Mouse (Mus musculus) cerebellum, adult 11-12 months (tissue): ENCODE data around the gene Rab5b.
A peak's percentile ranks its signal among the peaks of the same experiment; 100 is the strongest.
"Not testable (repeated sequence)": the region's sequence is repeated elsewhere in the genome, so short reads cannot be mapped to it uniquely, and the experiment has no call there.

Experiments used
- DNase-seq: peaks from one replicate; pipeline ENCODE4 v3.0.0; 2022

Rab5b gene

GRCm38 (mm10) chr10:128695992-128696807 lies at the start of gene Rab5b:
TSS of gene Rab5b (minus strand) at chr10:128696264.
- peak; percentile 100 for DNase-seq

- no peak for DNase-seq
Measured at GRCm38 (mm10) chr10:128744680-128745601, 48.9 kb upstream of the Rab5b start, which contains the start of gene Dgka. TSS of gene Dgka (minus strand) at chr10:128744855.

GRCm38 (mm10) chr10:128744211-128744610 lies 48.1 kb upstream of the Rab5b start:
- DNase-seq: no peak

GRCm38 (mm10) chr10:128743791-128744191 lies 47.7 kb upstream of the Rab5b start:
- peak; percentile 34 for DNase-seq

GRCm38 (mm10) chr10:128743235-128743634 lies 47.2 kb upstream of the Rab5b start:
- DNase-seq: no peak

- DNase-seq: no peak
Measured at GRCm38 (mm10) chr10:128742616-128743015, 46.6 kb upstream of the Rab5b start.

- no peak for DNase-seq
Measured at GRCm38 (mm10) chr10:128740296-128740695, 44.2 kb upstream of the Rab5b start.

GRCm38 (mm10) chr10:128737435-128737834 lies 41.4 kb upstream of the Rab5b start:
- DNase-seq: no peak

- DNase-seq: no peak
Measured at GRCm38 (mm10) chr10:128731992-128732391, 35.9 kb upstream of the Rab5b start.

GRCm38 (mm10) chr10:128731002-128731433 lies 35.0 kb upstream of the Rab5b start:
- peak; percentile 53 for DNase-seq

- DNase-seq: no peak
Measured at GRCm38 (mm10) chr10:128728059-128728458, 32.0 kb upstream of the Rab5b start.

GRCm38 (mm10) chr10:128725466-128725865 lies 29.4 kb upstream of the Rab5b start:
- not testable (repeated sequence) for DNase-seq

GRCm38 (mm10) chr10:128715559-128716537 lies 19.8 kb upstream of the Rab5b start:
- DNase-seq: no peak

GRCm38 (mm10) chr10:128711318-128711717 lies 15.3 kb upstream of the Rab5b start:
- not testable (repeated sequence) for DNase-seq

GRCm38 (mm10) chr10:128705317-128705693 lies 9.2 kb upstream of the Rab5b start:
- peak; percentile 35 for DNase-seq

- DNase-seq: peak; percentile 82
Measured at GRCm38 (mm10) chr10:128704491-128705316, 8.6 kb upstream of the Rab5b start, which contains the start of gene Cdk2. TSS of gene Cdk2 (minus strand) at chr10:128705031.

GRCm38 (mm10) chr10:128703895-128704294 lies 7.8 kb upstream of the Rab5b start, which contains the start of gene Pmel:
TSS of gene Pmel (plus strand) at chr10:128704195.
- no peak for DNase-seq

GRCm38 (mm10) chr10:128702328-128703007 lies 6.4 kb upstream of the Rab5b start:
- DNase-seq: no peak

GRCm38 (mm10) chr10:128700712-128701111 lies 4.6 kb upstream of the Rab5b start:
- DNase-seq: no peak

- peak; percentile 19 for DNase-seq
Measured at GRCm38 (mm10) chr10:128699611-128700010, 3.5 kb upstream of the Rab5b start.
